Mouse (Mus musculus) ovary, postnatal 36 days (tissue): ENCODE data around the gene Pou3f1.

Experiments
- DNase-seq: peaks from one replicate; pipeline ENCODE4 v3.0.0; 2022; ENCODE audit warnings: low spot score, mixed read lengths

Pou3f1 gene

DNA sequence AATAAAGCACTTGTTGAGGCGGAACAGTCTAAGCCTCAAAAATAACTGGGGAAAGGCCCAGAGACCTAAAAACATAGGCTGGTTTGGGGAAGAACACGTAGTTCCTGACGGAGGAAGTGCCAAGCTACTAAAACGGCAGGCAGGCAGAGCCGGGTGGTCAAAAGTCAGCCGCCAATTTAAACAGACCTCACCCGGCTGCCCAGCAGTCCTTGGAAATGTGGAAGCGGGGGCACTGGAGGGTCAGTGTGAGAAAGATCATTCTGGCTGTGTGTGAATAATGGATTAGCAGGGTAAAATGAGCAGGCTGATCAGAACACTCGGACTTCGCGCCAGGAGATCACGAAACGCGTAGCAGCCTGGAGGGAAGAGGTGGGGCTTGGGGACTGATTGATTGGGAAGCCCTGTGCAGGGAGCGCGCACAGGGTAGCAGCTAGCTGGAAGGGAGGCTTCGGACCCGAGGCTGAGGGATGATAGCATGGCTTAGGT is 53.4 kb downstream of the Pou3f1 start:
- peak; percentile 42 for DNase-seq
